Mouse (Mus musculus) spleen, postnatal 4 days (tissue): ENCODE measurements at regions not wholly inside any gene's neighbourhood (a gene's known extent, or its start where the extent isn't known, plus 50 kb on each side); places are given as distances from the start of the nearest gene placed in this dataset.
A peak's percentile ranks its signal among the peaks of the same experiment; 100 is the strongest.

Source experiments
- DNase-seq, 2 experiments: peaks; one replicate each; pipeline ENCODE4 v3.0.0; 2022; ENCODE audit warnings: low spot score in 2 of 2

DNA sequence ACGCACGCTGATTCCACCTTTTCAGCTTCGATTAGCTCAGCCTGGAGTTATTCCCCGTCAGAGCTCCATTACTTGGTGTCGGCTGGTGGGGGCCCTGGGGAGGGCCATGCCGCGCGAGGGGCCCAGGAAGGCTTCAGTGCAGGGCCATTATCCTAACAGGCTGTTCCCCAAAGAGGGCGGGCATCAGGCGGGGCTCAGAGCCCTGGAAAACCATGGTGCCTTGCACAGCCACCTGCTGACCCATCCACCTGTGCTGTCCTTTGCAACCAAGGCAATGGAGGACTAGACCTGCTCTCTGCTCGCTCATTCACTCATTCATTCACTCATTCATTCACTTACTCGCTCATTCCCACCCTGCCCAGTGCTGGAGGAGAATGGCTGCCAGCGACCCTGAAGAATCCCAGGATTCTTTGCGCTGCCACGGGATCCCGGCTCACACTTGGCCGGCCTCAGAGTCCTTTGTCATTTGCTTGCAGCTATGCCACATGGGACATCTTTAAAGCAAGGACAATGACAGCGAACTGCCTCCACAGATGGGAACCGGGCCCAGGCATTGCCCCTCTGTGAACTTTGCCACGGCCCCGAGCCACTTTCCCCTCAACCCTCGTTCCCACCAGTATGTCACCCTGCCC lies 78.6 kb upstream of the Nkx1-1 start:
- DNase-seq: no peak

DNA sequence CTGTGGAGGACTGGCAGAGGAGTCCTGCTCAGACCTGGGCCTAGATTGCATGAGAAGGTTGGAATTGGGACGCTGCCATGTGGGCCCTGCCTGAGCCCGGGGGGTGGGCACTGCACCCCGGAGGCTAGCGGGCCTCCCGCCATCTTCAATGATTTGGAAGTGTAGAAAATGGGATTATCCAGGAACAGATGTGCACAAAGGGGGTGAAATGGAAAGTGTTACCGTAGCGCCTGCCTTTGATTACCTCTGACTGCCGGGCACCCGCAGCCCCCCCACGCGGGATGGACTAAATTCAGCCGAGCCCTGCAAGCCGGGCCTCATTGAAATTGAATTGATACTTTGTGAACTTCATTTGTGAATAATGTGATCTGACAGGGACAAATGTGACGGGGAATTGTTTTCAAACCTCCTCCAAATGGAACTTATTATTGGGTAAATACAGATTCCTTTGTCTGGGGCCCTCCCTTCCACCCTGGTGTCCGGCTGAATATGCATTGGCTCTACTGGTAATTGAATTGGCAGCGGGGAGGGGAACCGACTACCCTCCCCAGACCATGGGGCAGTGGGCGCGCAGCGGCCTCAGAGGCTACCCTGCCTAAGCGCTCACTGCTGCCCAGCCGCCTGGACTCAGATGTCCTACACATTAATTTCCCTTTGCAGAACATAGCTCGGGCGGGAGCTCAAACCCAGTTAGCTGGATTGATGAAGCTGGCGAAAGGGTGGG lies 77.9 kb upstream of the Nkx1-1 start:
- DNase-seq: no peak

DNA sequence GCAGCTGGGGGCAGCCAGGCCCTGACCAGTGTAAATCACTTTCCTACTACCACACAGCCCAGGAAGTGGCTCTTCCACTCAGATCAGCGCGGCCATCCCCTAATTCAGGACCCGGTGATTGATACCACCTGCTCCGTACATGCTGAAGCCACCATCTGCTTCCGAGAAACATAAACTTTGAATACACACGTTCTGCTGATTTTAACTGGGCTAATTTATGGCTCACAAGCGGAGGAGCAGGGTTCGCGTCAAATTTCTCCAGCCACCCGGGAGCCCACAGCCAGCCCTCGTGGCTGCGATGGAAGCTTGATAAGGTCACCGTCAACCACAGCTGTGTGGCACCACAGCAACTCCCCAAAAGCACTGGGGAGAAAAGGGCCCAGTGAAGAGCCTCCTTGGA lies 72.0 kb upstream of the Nkx1-1 start:
- no peak for DNase-seq

DNA sequence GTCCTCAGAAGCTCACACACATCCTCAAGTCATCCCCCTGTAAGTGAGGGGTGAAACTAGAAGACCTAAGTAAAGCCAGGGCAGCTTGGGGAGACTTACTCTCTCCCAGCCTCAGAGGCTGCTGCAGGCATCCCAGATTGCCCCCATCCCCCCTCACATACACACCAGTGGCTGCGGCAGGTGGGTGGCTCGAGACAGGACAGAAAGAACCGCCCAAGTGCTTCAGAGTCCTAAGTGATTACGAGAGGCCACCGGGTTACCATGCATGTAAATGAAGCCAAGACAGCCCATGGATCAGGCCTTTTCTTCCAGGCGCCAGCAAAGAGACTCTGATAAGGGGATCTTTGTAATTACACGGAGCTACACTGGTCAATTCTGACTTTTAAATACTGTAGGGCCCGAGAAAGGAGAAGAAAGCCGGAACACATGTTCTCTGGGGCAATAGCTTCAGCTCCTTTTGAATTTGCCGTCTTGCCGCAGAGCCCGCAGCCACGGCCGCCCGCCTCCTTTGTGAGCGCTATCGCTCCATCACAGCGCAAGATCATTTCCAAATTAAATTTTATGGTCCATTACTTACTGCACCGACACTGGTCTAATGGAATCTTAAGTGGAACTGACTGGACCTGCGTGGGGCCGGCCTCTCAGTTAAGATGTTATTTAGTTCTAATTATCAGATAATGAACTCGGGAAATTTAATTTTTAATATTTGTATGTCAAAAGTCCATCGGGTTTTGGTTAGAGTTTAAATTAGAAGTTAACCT lies 68.1 kb upstream of the Nkx1-1 start:
- DNase-seq: no peak

DNA sequence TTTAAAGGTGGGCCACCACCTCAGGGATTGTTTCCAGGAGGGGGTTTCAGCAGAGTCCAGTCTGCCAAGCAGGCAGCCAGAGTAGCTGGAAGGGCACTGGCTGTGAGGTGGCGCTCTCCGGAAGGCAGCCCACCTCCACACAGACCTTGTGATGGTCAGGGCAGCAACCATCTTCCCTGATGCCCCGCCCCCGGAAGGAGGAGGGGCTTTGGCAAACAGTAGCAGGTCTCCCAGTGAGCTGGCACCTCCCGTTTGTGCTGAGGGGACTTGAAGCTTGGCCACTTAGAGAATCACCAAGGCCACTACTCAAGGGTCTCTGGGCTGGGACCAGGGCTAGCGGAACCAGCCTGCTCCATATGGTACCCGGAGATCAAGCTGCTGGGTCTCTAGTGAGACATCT lies 67.4 kb upstream of the Nkx1-1 start:
- no peak for DNase-seq

DNA sequence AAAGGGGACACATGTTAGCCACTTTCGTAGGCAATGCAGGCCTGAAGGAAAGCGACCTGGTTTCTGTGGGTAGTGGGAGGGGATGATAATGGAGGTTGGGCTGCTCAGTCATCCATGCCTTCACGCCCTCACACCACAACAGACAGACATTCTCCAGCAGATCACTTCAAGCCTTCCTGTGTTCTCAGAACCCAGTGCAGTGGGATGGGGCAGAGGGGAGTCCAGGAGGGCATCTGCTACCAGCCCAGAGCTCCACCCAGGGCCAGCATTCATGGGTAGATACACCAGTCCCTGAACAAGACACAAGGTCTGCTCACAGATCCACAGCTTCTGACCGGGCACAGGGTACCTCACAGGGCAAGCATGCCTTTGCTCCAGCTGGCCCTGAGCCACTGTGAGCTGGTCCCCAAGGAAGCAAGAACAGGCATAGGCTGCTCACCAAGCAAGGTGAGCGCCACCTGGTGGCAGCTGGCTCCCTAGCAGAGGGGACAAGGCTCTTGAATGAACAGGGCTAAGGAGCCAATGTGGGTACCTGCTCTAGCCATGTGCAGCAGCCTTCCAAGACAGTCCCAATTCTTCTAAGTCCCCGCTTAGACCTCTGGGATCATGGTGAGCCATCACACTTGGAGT lies 62.2 kb upstream of the Nkx1-1 start:
- DNase-seq: peak; percentile 71 to 90

DNA sequence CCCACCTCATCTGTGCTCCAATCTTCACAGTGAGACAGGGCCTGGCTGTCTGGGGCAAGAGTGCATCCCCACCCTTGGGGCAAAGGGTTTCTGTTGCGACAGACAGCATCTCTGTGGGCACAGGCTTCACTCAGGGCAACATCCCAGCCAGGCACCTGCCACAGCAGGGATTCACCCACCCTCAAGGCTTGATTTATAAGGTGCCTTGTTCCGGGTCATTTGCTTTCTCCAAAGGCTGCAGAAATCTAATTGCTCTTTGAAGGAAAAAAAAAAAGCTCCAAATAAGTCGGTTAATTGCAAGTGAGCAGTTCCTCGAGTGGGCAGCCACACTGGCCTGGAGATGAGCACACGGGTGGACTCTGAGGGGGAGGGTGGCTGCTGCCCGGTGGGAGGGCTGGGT lies 61.5 kb upstream of the Nkx1-1 start:
- no peak for DNase-seq

DNA sequence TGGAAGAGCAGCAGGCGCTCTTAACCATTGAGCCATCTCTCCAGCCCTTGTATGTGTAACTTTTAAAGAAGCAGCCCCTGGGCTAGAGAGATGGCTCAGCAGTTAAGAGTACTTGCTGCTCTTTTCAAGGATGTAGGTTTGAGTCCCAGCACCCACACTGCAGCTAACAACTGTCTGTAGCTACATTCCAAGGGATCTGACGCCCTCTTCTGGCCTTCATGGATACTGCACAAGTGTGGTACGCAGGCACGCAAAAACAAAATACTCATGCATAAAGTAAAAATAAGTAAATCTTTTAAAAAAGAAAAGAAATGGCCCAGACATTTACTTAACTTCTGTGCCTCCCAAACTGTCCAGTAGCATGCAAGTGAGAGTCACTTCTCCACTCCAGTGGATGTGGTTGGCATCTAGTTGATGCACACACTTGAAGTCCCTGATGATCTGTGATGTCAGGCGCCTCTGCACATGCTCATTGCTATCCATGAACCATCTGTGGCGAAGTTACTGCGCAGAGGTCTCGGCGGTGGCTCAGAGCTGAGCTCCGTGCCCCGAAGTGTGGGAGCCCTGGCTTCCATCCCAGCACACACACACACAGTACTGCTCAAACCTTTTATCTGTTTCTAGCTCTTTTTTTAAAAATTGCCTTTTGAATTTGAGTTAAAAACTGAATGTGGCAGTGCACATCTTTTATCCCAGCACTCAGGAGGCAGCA lies 59.0 kb upstream of the Nkx1-1 start:
- no peak for DNase-seq

DNA sequence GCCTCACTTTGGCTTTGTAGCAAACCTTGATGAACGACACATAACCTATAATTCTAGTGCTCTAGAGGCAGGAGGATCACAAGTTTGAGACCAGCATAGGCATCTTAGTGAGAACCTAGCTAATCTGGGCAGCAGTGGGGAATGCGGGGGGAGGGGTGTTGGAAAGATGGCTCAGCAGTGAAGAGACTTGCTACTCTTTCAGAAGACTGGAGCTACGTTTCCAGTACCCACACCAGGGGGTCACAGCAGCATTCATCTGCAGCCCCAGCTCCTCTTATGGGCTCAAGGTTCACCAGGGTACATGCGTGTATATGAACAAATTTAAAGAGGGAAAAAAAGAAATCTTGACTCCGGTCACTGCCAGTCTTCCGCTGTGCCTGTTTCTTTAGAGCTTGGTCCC lies 55.5 kb upstream of the Nkx1-1 start:
- no peak for DNase-seq

DNA sequence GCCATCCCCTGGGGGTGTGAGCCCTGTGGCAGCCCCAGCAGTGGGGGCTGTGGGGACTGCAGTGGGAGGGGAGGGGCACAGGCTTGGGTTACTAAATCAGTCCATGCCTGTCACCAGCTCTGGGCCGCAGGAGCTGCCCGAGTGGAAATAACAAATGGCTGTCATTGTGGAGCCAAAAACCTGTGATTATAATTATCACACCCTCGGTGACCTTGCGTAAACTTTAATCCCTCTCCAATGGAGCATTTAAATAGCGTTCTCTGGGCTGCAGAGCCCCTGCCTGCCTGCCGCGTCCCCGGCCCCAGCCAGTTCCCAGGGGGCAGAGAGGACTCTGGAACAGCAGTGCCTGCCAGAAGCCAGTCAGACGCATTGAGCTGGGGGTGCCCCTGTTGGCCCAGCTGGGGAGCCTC lies 54.4 kb upstream of the Nkx1-1 start:
- DNase-seq: no peak

DNA sequence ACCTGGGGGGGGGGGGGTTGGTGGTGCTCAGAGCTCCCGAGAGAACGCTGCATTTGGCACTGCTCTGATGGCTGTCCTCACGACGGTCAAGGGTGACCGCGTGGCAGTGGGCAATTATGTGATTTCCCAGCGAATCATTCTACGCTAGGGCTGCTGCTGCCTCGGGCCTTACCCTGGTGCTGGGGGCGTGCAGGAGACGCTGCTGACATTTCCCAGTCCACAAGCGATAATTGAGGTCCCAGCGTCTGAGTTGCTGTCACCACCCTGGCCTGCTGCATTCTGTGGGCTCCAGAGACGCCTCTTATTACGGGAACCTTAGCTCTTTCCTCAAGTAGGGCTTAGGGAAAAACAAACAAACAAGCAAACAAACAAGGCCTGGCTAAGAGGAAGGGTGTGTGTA lies 52.0 kb upstream of the Nkx1-1 start:
- no peak for DNase-seq
